In the genomic region with DNA sequence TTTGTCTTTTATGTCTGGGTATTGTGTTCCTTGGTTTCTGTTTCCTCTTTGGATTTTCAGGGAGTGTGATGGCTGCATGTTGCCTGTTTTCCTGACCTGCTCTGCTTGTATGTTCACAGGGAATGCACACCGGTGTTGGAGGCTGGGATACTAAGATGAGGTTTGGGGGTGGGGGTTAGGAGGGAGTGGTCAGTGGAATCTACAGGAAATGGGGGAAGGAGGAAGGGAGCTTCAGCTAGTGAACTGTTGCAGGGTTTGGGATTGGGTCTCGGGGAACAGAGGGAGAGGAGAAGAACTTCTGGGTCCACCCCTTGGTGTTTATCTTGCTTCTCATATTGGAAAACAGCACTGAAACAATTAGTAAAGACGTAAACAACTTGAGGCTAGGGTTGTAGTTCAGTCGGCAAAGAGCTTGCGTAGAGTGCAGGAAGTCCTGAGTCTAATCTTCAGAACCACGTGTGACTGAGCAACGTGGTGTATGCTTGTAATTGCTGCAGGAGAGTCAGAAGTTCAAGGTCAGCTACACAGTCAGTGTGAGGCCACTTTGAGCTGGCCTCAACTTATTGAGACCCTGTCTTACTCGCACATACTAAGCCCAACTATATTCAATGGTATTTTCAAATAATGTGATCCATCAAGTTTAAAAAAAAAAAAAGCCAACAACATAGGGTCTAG, we compare ENCODE assay signal across 24 mouse cellular contexts. TPM values are rescaled to one million over a fixed set of nuclear protein-coding genes. Genes with fewer than 3 reads are reported as not detected.
DNase-seq lines count a peak whose midpoint lies in the region; ATAC-seq and TF ChIP-seq lines count a peak whose summit lies in the region.
"Had no signal": no experiment of that assay in that cellular context is flagged by ENCODE, and none has a peak within 500 bp of the region (broad histone marks: within the 10 kb centered on the region; RNA-seq: fewer than 3 reads in every experiment).

No protein-coding gene starts in this region.

- no peak overlapping the region for H3K4me3 ChIP-seq in embryonic facial prominence, embryonic 15.5 days (replicated peaks)
- H3K4me3 ChIP-seq in embryonic facial prominence, embryonic 10.5 days: no peak overlapping the region
- no peak overlapping the region for H3K4me3 ChIP-seq in thymus, adult 2 months (ENCODE audit: control insufficient read depth, insufficient read depth, low read length)
- H3K4me3 ChIP-seq: embryonic facial prominence, embryonic 13.5 days; forebrain, embryonic 13.5 days; heart, adult 2 months; heart, embryonic 13.5 days; limb, embryonic 15.5 days; liver, embryonic 15.5 days; midbrain, embryonic 12.5 days; neural tube, embryonic 12.5 days had no signal

- no peak for TF ChIP-seq POLR2A in thymus, adult 2 months (IDR thresholded peaks at IDR 0.05; ENCODE audit: control insufficient read depth, extremely low read depth, insufficient read depth, low read length, poor library complexity)

- H3K9ac ChIP-seq in embryonic facial prominence, embryonic 15.5 days: no peak overlapping the region
- H3K9ac ChIP-seq: embryonic facial prominence, embryonic 13.5 days; forebrain, embryonic 13.5 days; heart, embryonic 13.5 days; limb, embryonic 15.5 days; liver, embryonic 15.5 days; midbrain, embryonic 12.5 days; neural tube, embryonic 12.5 days had no signal

- H3K4me1 ChIP-seq in embryonic facial prominence, embryonic 15.5 days: no peaks in the 10 kb centered on the region
- 0 out of 2 replicates have a peak, but pooled peaks cover 3% of the 10 kb centered on the region for H3K4me1 ChIP-seq in embryonic facial prominence, embryonic 10.5 days
- H3K4me1 ChIP-seq in thymus, adult 2 months (replicated peaks; ENCODE audit: control insufficient read depth, insufficient read depth, low read length): peaks cover 32% of the 10 kb centered on the region
- H3K4me1 ChIP-seq: embryonic facial prominence, embryonic 13.5 days; forebrain, embryonic 13.5 days; heart, embryonic 13.5 days; limb, embryonic 15.5 days; midbrain, embryonic 12.5 days; neural tube, embryonic 12.5 days had no signal

- 0 out of 2 replicates have a peak overlapping the region, but pooled peaks have one; percentile 58 for H3K27ac ChIP-seq in embryonic facial prominence, embryonic 15.5 days (replicated peaks)
- no peak overlapping the region for H3K27ac ChIP-seq in embryonic facial prominence, embryonic 10.5 days (replicated peaks)
- H3K27ac ChIP-seq in thymus, adult 2 months (ENCODE audit: control insufficient read depth, insufficient read depth, low read length): no peak overlapping the region
- H3K27ac ChIP-seq: embryonic facial prominence, embryonic 13.5 days; forebrain, embryonic 13.5 days; heart, adult 2 months; heart, embryonic 13.5 days; limb, embryonic 15.5 days; liver, embryonic 15.5 days; midbrain, embryonic 12.5 days; neural tube, embryonic 12.5 days had no signal

- no peaks in the 10 kb centered on the region for H3K27me3 ChIP-seq in embryonic facial prominence, embryonic 15.5 days
- H3K27me3 ChIP-seq in embryonic facial prominence, embryonic 10.5 days (replicated peaks; ENCODE audit: low read depth, poor library complexity, severe bottlenecking): no peaks in the 10 kb centered on the region
- H3K27me3 ChIP-seq in thymus, adult 2 months (ENCODE audit: control insufficient read depth, insufficient read depth, low read length): no peaks in the 10 kb centered on the region
- H3K27me3 ChIP-seq: CH12.LX; embryonic facial prominence, embryonic 13.5 days; forebrain, embryonic 13.5 days; heart, embryonic 13.5 days; limb, embryonic 15.5 days; liver, embryonic 15.5 days; midbrain, embryonic 12.5 days; neural tube, embryonic 12.5 days had no signal

- H3K9me3 ChIP-seq in embryonic facial prominence, embryonic 15.5 days (replicated peaks): no peaks in the 10 kb centered on the region
- H3K9me3 ChIP-seq in embryonic facial prominence, embryonic 10.5 days: no peaks in the 10 kb centered on the region
- H3K9me3 ChIP-seq: embryonic facial prominence, embryonic 13.5 days; forebrain, embryonic 13.5 days; heart, embryonic 13.5 days; limb, embryonic 15.5 days; liver, embryonic 15.5 days; midbrain, embryonic 12.5 days; neural tube, embryonic 12.5 days had no signal

- no peak for ATAC-seq in embryonic facial prominence, embryonic 15.5 days (ENCODE audit: insufficient number of reproducible peaks, low FRiP score, low TSS enrichment, low read depth)
- ATAC-seq in megakaryocyte-erythroid progenitor cell, adult 5-6 weeks (replicated peaks; ENCODE audit: low FRiP score, low TSS enrichment, poor library complexity, severe bottlenecking): no peak
- ATAC-seq: forebrain, embryonic 13.5 days had no signal

- no peak overlapping the region for H3K4me2 ChIP-seq in embryonic facial prominence, embryonic 15.5 days (replicated peaks)
- H3K4me2 ChIP-seq: embryonic facial prominence, embryonic 13.5 days; forebrain, embryonic 13.5 days; heart, embryonic 13.5 days; limb, embryonic 15.5 days; liver, embryonic 15.5 days; midbrain, embryonic 12.5 days; neural tube, embryonic 12.5 days had no signal

- H3K36me3 ChIP-seq in embryonic facial prominence, embryonic 15.5 days: no peaks in the 10 kb centered on the region
- H3K36me3 ChIP-seq in embryonic facial prominence, embryonic 10.5 days (replicated peaks): no peaks in the 10 kb centered on the region
- no peaks in the 10 kb centered on the region for H3K36me3 ChIP-seq in thymus, adult 2 months (ENCODE audit: control insufficient read depth, insufficient read depth, low read length)
- H3K36me3 ChIP-seq: embryonic facial prominence, embryonic 13.5 days; heart, embryonic 13.5 days; limb, embryonic 15.5 days; liver, embryonic 15.5 days; midbrain, embryonic 12.5 days; neural tube, embryonic 12.5 days had no signal

- WGBS in embryonic facial prominence, embryonic 15.5 days: 73% methylated on average over 8 of the region's 8 CpGs
- WGBS in embryonic facial prominence, embryonic 10.5 days: 78% methylated on average over 8 of the region's 8 CpGs
- 80% methylated on average over 8 of the region's 8 CpGs for WGBS in thymus, adult 2 months

- DNase-seq in embryonic facial prominence, embryonic 10.5 days (ENCODE audit: low spot score): no peak
- DNase-seq in ZHBTc4 (ENCODE audit: low read depth, low spot score): peak; percentile 49
- peak; percentile 43 for DNase-seq in naive thymus-derived CD4-positive, alpha-beta T cell, adult 2 months (ENCODE audit: low read depth)
- no peak for DNase-seq in thymus, adult 2 months
- DNase-seq in adrenal gland, postnatal 25 days: no peak
- DNase-seq in lung, postnatal 36 days: no peak
- DNase-seq: adrenal gland, adult 2 months; cerebellum, adult 11-12 months; cerebellum, postnatal 14 days; gastrocnemius, postnatal 36 days; heart, adult 2 months; heart, postnatal 14 days; layer of hippocampus, adult 9-11 months; right cerebral cortex, postnatal 25 days had no signal

- no peak for TF ChIP-seq CTCF in thymus, adult 2 months (IDR thresholded peaks at IDR 0.05; ENCODE audit: borderline replicate concordance, control insufficient read depth, extremely low read depth, insufficient read depth, low read length, poor library complexity)

RNA-seq across cellular contexts. Expression of a gene that starts 34.2 kb away (rescaled TPM):
- 36.4 and 36.8 TPM in 2 replicates for polyA plus RNA-seq in embryonic facial prominence, embryonic 15.5 days (2015; fragmentation: Nextera tagmentation; extraction: Ambion mirVana)
- polyA plus RNA-seq in embryonic facial prominence, embryonic 10.5 days (2016; fragmentation: Nextera tagmentation; extraction: Ambion mirVana): 31.0 and 32.0 TPM in 2 replicates
- 35.6 and 37.5 TPM in 2 replicates for polyA plus RNA-seq in thymus, adult 2 months (2012; rRNA removed)
- 61.0 and 62.1 TPM in 2 replicates for total RNA-seq in adrenal gland, postnatal 25 days (2021)
- total RNA-seq in megakaryocyte-erythroid progenitor cell, adult 5-6 weeks (2014; fragmentation: Nextera tagmentation): 90.4 and 98.9 TPM in 2 replicates
- total RNA-seq in megakaryocyte-erythroid progenitor cell, adult 5-6 weeks (2017): 111 and 131 TPM in 2 replicates

Comparison
In these comparisons a context has a peak if more than half of its experiments do, and no peak if none do; other contexts are left out.
1. DNase-seq: peak in ZHBTc4 (single experiment) and naive thymus-derived CD4-positive, alpha-beta T cell, adult 2 months (single experiment); none in embryonic facial prominence, embryonic 10.5 days (single experiment), thymus, adult 2 months (single experiment), adrenal gland, postnatal 25 days (single experiment) and lung, postnatal 36 days (single experiment).